Mouse (Mus musculus) erythroblast, embryonic 14.5 days (primary cell): Measurements from ENCODE around the gene Grip2.

Source experiments
- GATA1 ChIP-seq: IDR thresholded peaks from 2 replicates; pipeline ENCODE4 v1.6.1; 2012; ENCODE audit warnings: low read length, inconsistent platforms, mixed read lengths
- TAL1 ChIP-seq: IDR thresholded peaks from 3 replicates; pipeline ENCODE4 v1.6.1; 2012; ENCODE audit warnings: low read length, inconsistent platforms, mixed read lengths

- TF ChIP-seq TAL1 = no peak
- no peak for TF ChIP-seq GATA1
These were observed 105.8 kb downstream of the Grip2 start for GRCm38 (mm10) chr6:91721215-91721701.
